Mouse (Mus musculus) CH12.LX (cell line): ENCODE data around the gene Cuedc1. TPM values are rescaled to one million over a fixed set of nuclear protein-coding genes. Genes with fewer than 3 reads are reported as not detected.

Source experiments
- DNase-seq: peaks from one replicate; pipeline ENCODE4 v3.0.0-alpha.2; 2013; ENCODE audit errors: extremely low read depth
- H3K27ac ChIP-seq: 2 replicates; pipeline ENCODE4 v1.5.1; 2012; ENCODE audit warnings: low read depth, mild to moderate bottlenecking, control low read depth, moderate library complexity; ENCODE audit not compliant: insufficient read depth
- H3K27me3 ChIP-seq: replicated peaks from 2 replicates; pipeline ENCODE3; 2012; ENCODE audit warnings: inconsistent platforms
- H3K36me3 ChIP-seq, 2 experiments: replicated peaks in 1 of 2; 2 replicates each; pipeline versions ENCODE3 to v1.6.1; 2012; ENCODE audit warnings: inconsistent platforms in 1 of 2, low read length in 1 of 2, mild to moderate bottlenecking in 1 of 2, mixed read lengths in 1 of 2, moderate library complexity in 1 of 2; ENCODE audit not compliant: control insufficient read depth in 1 of 2, insufficient read depth in 1 of 2
- H3K4me1 ChIP-seq, 2 experiments: 2 replicates each; pipeline ENCODE4 v1.6.1; 2012; ENCODE audit warnings: inconsistent platforms in 1 of 2, moderate library complexity in 1 of 2; ENCODE audit not compliant: insufficient read depth in 2 of 2, control insufficient read depth in 1 of 2
- H3K4me2 ChIP-seq: 2 replicates; pipeline ENCODE4 v1.6.1; 2012; ENCODE audit warnings: low read depth, mild to moderate bottlenecking, control low read depth; ENCODE audit not compliant: poor library complexity, insufficient read depth, severe bottlenecking
- H3K4me3 ChIP-seq, 3 experiments: fragments of 150-350 bp in 1 of 3; sonication (generic) in 1 of 3; replicated peaks in 1 of 3; 2 replicates each; pipeline versions ENCODE3 to v1.5.1; 2011 to 2012; ENCODE audit warnings: low read depth in 2 of 3, low read length in 2 of 3, mild to moderate bottlenecking in 2 of 3, moderate library complexity in 2 of 3, control low read depth in 1 of 3, improper control_type of control experiment in 1 of 3, inconsistent platforms in 1 of 3, mixed read lengths in 1 of 3; ENCODE audit not compliant: poor library complexity in 1 of 3
- H3K79me2 ChIP-seq: replicated peaks from 2 replicates; pipeline ENCODE4 v1.6.1; 2012; ENCODE audit warnings: mild to moderate bottlenecking, moderate library complexity; ENCODE audit not compliant: control insufficient read depth, poor library complexity, insufficient read depth, severe bottlenecking; ENCODE audit errors: extremely low read depth
- H3K9ac ChIP-seq: 2 replicates; pipeline ENCODE4 v1.6.1; 2012; ENCODE audit warnings: low read depth, mild to moderate bottlenecking, control low read depth, moderate library complexity; ENCODE audit not compliant: insufficient read depth
- H3K9me3 ChIP-seq: replicated peaks from 2 replicates; pipeline ENCODE3; 2012; ENCODE audit warnings: low read length, inconsistent platforms, mixed read lengths
- CHD1 ChIP-seq: IDR thresholded peaks from 2 replicates; pipeline ENCODE4 v1.6.1; 2012; ENCODE audit warnings: low read depth, low read length, improper control_type of control experiment, inconsistent platforms
- CHD2 ChIP-seq: IDR thresholded peaks from 2 replicates; pipeline ENCODE4 v1.6.1; 2011; ENCODE audit warnings: low read length, improper control_type of control experiment
- E2F4 ChIP-seq: IDR thresholded peaks from 2 replicates; pipeline ENCODE4 v1.6.1; 2011; ENCODE audit warnings: low read depth, low read length, improper control_type of control experiment; ENCODE audit not compliant: insufficient replicate concordance
- ELF1 ChIP-seq: IDR thresholded peaks from 2 replicates; pipeline ENCODE4 v1.6.1; 2014; ENCODE audit warnings: low read depth, mild to moderate bottlenecking, inconsistent platforms, low read length, improper control_type of control experiment
- ETS1 ChIP-seq: conservative IDR thresholded peaks from 2 replicates; pipeline ENCODE4 v1.6.1; 2012; ENCODE audit warnings: low read depth, mild to moderate bottlenecking, inconsistent platforms, low read length, improper control_type of control experiment, moderate library complexity
- GABPA ChIP-seq: IDR thresholded peaks from 2 replicates; pipeline ENCODE4 v1.6.1; 2012; ENCODE audit warnings: low read depth, low read length, improper control_type of control experiment, inconsistent platforms; ENCODE audit not compliant: insufficient replicate concordance
- IRF4 ChIP-seq: IDR thresholded peaks from 2 replicates; pipeline ENCODE4 v1.6.1; 2014; ENCODE audit warnings: low read depth, mild to moderate bottlenecking, inconsistent platforms, low read length, improper control_type of control experiment
- JUN ChIP-seq: IDR thresholded peaks from 2 replicates; pipeline ENCODE4 v1.6.1; 2011; ENCODE audit warnings: low read depth, mild to moderate bottlenecking, low read length, improper control_type of control experiment, moderate library complexity; ENCODE audit not compliant: insufficient read depth
- JUND ChIP-seq: conservative IDR thresholded peaks from 2 replicates; pipeline ENCODE4 v1.6.1; 2011; ENCODE audit warnings: low read depth, low read length, improper control_type of control experiment
- MAX ChIP-seq: IDR thresholded peaks from 2 replicates; pipeline ENCODE4 v1.6.1; 2011; ENCODE audit warnings: low read length, improper control_type of control experiment
- MAZ ChIP-seq: IDR thresholded peaks from 2 replicates; pipeline ENCODE4 v1.6.1; 2012; ENCODE audit warnings: low read depth, mild to moderate bottlenecking, inconsistent platforms, low read length, improper control_type of control experiment, moderate library complexity
- MXI1 ChIP-seq: IDR thresholded peaks from 2 replicates; pipeline ENCODE4 v1.6.1; 2011; ENCODE audit warnings: mild to moderate bottlenecking, low read depth, low read length, improper control_type of control experiment
- NRF1 ChIP-seq: IDR thresholded peaks from 2 replicates; pipeline ENCODE4 v1.6.1; 2014; ENCODE audit warnings: low read depth, mild to moderate bottlenecking, inconsistent platforms, low read length, improper control_type of control experiment, moderate library complexity
- PAX5 ChIP-seq: IDR thresholded peaks from 2 replicates; pipeline ENCODE4 v1.6.1; 2012; ENCODE audit warnings: low read length, inconsistent platforms, mixed read lengths
- POLR2A ChIP-seq: IDR thresholded peaks from 2 replicates; pipeline ENCODE4 v1.6.1; 2011; ENCODE audit warnings: low read depth, mild to moderate bottlenecking, improper control_type of control experiment, low read length
- RAD21 ChIP-seq: IDR thresholded peaks from 2 replicates; pipeline ENCODE4 v1.6.1; 2011; ENCODE audit warnings: low read depth, mild to moderate bottlenecking, low read length, improper control_type of control experiment, moderate library complexity
- RCOR1 ChIP-seq: conservative IDR thresholded peaks from 2 replicates; pipeline ENCODE4 v1.6.1; 2012; ENCODE audit warnings: low read depth, mild to moderate bottlenecking, inconsistent platforms, low read length, improper control_type of control experiment
- SIN3A ChIP-seq: IDR thresholded peaks from 2 replicates; pipeline ENCODE4 v1.6.1; 2012; ENCODE audit warnings: low read length, improper control_type of control experiment, inconsistent platforms
- UBTF ChIP-seq: IDR thresholded peaks from 2 replicates; pipeline ENCODE4 v1.6.1; 2012; ENCODE audit warnings: low read depth, mild to moderate bottlenecking, inconsistent platforms, low read length, improper control_type of control experiment, moderate library complexity
- USF1 ChIP-seq: IDR thresholded peaks from 2 replicates; pipeline ENCODE4 v1.6.1; 2014; ENCODE audit warnings: low read depth, mild to moderate bottlenecking, inconsistent platforms, low read length, improper control_type of control experiment
- ZC3H11A ChIP-seq: IDR thresholded peaks from 2 replicates; pipeline ENCODE4 v1.6.1; 2012; ENCODE audit warnings: low read depth, mild to moderate bottlenecking, inconsistent platforms, low read length, improper control_type of control experiment
- dilution Hi-C: fragments of 300-500 bp; cut with MboI; formaldehyde crosslinking; loops from 2 replicates; pipeline ENCODE4 v1.14.3; 2020; ENCODE audit warnings: low sequenced_read_pairs; ENCODE audit not compliant: extremely low pct_unique_long_range_greater_than_20kb, extremely low pct_ligation_motif_present
- in situ Hi-C: fragments of 300-500 bp; cut with MboI; formaldehyde crosslinking; loops from 3 replicates; pipeline ENCODE4 v1.14.3; 2019; ENCODE audit warnings: low sequenced_read_pairs, low pct_ligation_motif_present, low pct_unique_long_range_greater_than_20kb, mixed read lengths
- polyA plus RNA-seq: library from polyadenylated mRNA; unstranded; fragments of >175 nt; gene quantifications from 2 replicates; pipeline ENCODE4 v1.2.1, GENCODE M21; 2012; ENCODE audit warnings: low read depth; ENCODE audit not compliant: insufficient read length
- total RNA-seq, 2 experiments: library from RNA; depleted of rRNA; stranded (reverse); fragments of 300-350 nt in 1 of 2; fragments of >200 nt in 1 of 2; gene quantifications; 2 replicates each; pipeline ENCODE4 v1.2.3; 2012 to 2014

Cuedc1 gene
- total and polyA plus RNA-seq, 3 experiments: 0.20 to 0.51 (median 0.47) TPM

GRCm38 (mm10) chr11:88123021-88123420 lies 25.2 kb downstream of the Cuedc1 start:
- H3K4me3 ChIP-seq: no peak overlapping the region
- no peak overlapping the region for H3K9ac ChIP-seq
- in situ Hi-C loops: no loop called here
- TF ChIP-seq JUN: no peak
- TF ChIP-seq ZC3H11A: no peak
- TF ChIP-seq CHD1: no peak
- no peak for TF ChIP-seq MXI1
- TF ChIP-seq NRF1: no peak
- TF ChIP-seq, all 38 proteins: peak for 0
- H3K4me1 ChIP-seq: peaks cover 0 to 11% of the 10 kb centered on the region in 2 experiments; a peak in 2 of 4 replicates
- no peaks in the 10 kb centered on the region for H3K79me2 ChIP-seq
- H3K36me3 ChIP-seq: no peaks in the 10 kb centered on the region
- H3K27me3 ChIP-seq: peaks cover 57% of the 10 kb centered on the region
- dilution Hi-C loops: no loop called here
- no peak overlapping the region for H3K27ac ChIP-seq
- no peak overlapping the region for H3K4me2 ChIP-seq
- H3K9me3 ChIP-seq: no peaks in the 10 kb centered on the region
- DNase-seq: no peak

- Histone ChIP-seq H3K9ac (no peak overlapping the region), H3K4me2 (no peak overlapping the region), H3K27ac (no peak overlapping the region), H3K27me3 (peaks cover 59% of the 10 kb centered on the region), H3K4me3 (no peak overlapping the region), H3K36me3 (no peaks in the 10 kb centered on the region), H3K79me2 (no peaks in the 10 kb centered on the region), H3K4me1 (peaks cover 3 to 11% of the 10 kb centered on the region in 2 experiments; a peak in 2 of 4 replicates), H3K9me3 (no peaks in the 10 kb centered on the region)
- DNase-seq: no peak
- dilution Hi-C loops: no loop called here
- TF ChIP-seq SIN3A (no peak), JUND (no peak), PAX5 (no peak), USF1 (no peak), IRF4 (no peak), ZC3H11A (no peak), POLR2A (no peak), CHD1 (no peak), JUN (no peak), MAX (no peak), E2F4 (no peak), UBTF (no peak), ELF1 (no peak), CHD2 (no peak), ETS1 (no peak), MAZ (no peak), RAD21 (no peak), NRF1 (no peak), RCOR1 (no peak), GABPA (no peak)
- in situ Hi-C loops: no loop called here
Measured at GRCm38 (mm10) chr11:88123731-88124130, 25.9 kb downstream of the Cuedc1 start.
